Mouse (Mus musculus) brain, adult 2 months (tissue): Measurements from ENCODE around the gene Mlx.

ENCODE experiments used
- DNase-seq: peaks from one replicate; pipeline ENCODE4 v3.0.0; 2011; ENCODE audit warnings: low read depth, low spot score

Gene Mlx

GRCm38 (mm10) chr11:101065002-101065401, 22.1 kb upstream of the Mlx start:
- no peak for DNase-seq

- DNase-seq = peak; percentile 91
These were observed 20.3 kb upstream of the Mlx start for GRCm38 (mm10) chr11:101066549-101067412.

GRCm38 (mm10) chr11:101069391-101070188, 17.5 kb upstream of the Mlx start, which contains the start of gene Naglu:
Gene Naglu, plus strand, starts transcription at chr11:101070012.
- peak; percentile 98 for DNase-seq

GRCm38 (mm10) chr11:101070189-101070527, 16.9 kb upstream of the Mlx start:
- DNase-seq = no peak

- peak; percentile 26 for DNase-seq
These were observed 16.1 kb upstream of the Mlx start for GRCm38 (mm10) chr11:101070987-101071386.

- no peak for DNase-seq
These were observed 15.2 kb upstream of the Mlx start for GRCm38 (mm10) chr11:101071810-101072428.

GRCm38 (mm10) chr11:101078121-101078520, 9.0 kb upstream of the Mlx start, which contains the start of gene Hsd17b1:
Gene Hsd17b1, plus strand, starts transcription at chr11:101078411.
- no peak for DNase-seq

- no peak for DNase-seq
These were observed 7.3 kb upstream of the Mlx start for GRCm38 (mm10) chr11:101079746-101080145.

GRCm38 (mm10) chr11:101080421-101080820, 6.7 kb upstream of the Mlx start:
- DNase-seq = no peak

GRCm38 (mm10) chr11:101081659-101082058, 5.4 kb upstream of the Mlx start:
- no peak for DNase-seq

- DNase-seq = peak; percentile 98
These were observed 4.6 kb upstream of the Mlx start, which contains the start of gene Coasy for GRCm38 (mm10) chr11:101082208-101083082. Gene Coasy, plus strand, starts transcription at chr11:101082565.

GRCm38 (mm10) chr11:101083083-101083697, 3.9 kb upstream of the Mlx start:
- DNase-seq = no peak

- DNase-seq = no peak
These were observed 2.8 kb upstream of the Mlx start for GRCm38 (mm10) chr11:101084246-101084645.

GRCm38 (mm10) chr11:101084811-101085210, 2.3 kb upstream of the Mlx start:
- no peak for DNase-seq

- no peak for DNase-seq
These were observed 1.3 kb upstream of the Mlx start for GRCm38 (mm10) chr11:101085617-101086322.

GRCm38 (mm10) chr11:101086323-101086674, 778 bp upstream of the Mlx start:
- DNase-seq = peak; percentile 26

GRCm38 (mm10) chr11:101087682-101088055, 592 bp downstream of the Mlx start:
- DNase-seq = peak; percentile 41

GRCm38 (mm10) chr11:101089931-101090330, 2.9 kb downstream of the Mlx start:
- DNase-seq = no peak

- no peak for DNase-seq
These were observed 7.8 kb downstream of the Mlx start for GRCm38 (mm10) chr11:101094930-101095313.
